Mouse (Mus musculus): Measurements from ENCODE around the gene Pllp.

Pllp gene

DNA sequence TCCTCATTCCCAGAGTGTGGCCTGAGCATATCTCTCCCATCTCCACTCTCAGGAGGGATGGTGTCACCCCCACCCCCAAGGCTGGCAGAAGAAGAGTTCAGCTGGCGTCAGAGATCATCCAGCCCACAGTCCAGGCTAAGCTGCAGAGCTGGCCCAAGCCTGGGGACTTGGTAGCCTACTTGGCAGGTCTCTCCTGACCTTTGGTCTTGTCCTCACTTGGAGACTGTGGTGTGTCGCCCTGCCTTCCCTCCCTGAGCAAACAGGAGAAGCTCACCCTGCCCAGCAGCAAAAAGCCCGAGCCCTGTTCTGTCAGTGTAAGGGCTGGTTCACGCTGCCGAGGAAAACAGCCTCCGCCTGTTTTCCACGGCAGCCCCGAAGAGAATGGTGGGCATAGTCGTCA, 10.1 kb downstream of the Pllp start:
- no peaks in the 10 kb centered on the region for H3K36me3 ChIP-seq (ENCODE audit: control insufficient read depth, insufficient read depth, low read length, poor library complexity, severe bottlenecking)
- no peaks in the 10 kb centered on the region for H3K27me3 ChIP-seq (ENCODE audit: control insufficient read depth, insufficient read depth, low read length, poor library complexity, severe bottlenecking)
- no peak for DNase-seq (ENCODE audit: low read depth, low spot score)

DNA sequence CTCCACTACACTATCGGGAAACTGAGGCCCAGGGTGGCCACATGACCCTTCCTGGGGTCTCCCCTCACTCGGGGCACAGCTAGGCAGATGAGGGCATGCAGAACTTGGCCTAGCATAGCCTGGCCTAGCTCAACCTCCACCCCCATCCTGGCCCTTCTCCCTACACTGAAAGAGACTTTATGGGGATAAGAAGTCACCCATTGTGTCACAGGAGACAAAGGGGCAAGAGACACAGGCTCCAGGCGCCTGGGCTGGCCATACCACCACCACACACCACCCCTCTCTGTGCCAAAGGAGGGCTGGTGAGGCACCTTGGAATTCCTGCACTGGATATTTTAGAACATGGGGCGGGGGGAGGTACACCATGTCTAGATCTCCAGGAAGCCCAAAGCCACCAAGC, 11.8 kb downstream of the Pllp start:
- no peak for DNase-seq (ENCODE audit: low read depth, low spot score)
- no peaks in the 10 kb centered on the region for H3K36me3 ChIP-seq (ENCODE audit: control insufficient read depth, insufficient read depth, low read length, poor library complexity, severe bottlenecking)
- no peaks in the 10 kb centered on the region for H3K27me3 ChIP-seq (ENCODE audit: control insufficient read depth, insufficient read depth, low read length, poor library complexity, severe bottlenecking)

DNA sequence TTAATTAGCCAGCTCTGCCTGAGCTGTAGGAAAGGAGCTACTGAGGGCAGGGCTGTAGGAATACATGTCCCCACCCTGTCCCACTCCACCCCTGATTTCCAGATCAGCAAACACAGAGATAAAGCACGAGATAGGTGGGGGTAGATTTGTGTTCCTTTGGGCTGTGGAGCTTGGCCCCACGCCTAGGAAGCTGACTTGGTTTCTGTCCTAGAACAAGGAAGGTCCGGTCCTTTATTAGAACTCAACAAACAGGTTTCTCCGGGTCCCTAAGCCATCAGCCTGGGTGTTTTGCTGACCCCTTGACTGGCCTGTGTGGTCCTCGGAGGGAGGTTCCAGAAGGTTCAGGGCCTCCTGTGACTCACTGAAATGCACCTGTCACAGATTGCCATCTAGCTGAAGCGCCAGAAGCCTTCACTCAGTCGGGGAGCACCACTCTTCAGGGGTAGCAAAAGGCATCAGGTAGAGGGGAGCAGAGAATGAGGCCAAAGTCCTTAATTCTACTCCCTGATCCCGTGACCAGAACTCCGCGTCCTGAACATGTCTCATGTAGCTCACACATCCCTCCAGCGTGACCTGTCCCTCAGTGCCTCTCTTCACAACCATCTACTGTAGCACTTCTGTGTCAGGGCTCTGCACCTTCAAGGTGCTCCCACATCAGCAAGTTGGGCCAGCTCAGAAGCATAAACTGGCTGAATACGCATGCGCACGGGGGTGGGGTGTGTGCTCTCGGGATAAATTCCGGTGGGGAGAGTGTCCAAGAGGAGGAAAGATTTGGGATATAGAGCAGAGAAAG, 13.2 kb downstream of the Pllp start:
- Histone ChIP-seq H3K27me3 (ENCODE audit: control insufficient read depth, insufficient read depth, low read length, poor library complexity, severe bottlenecking) (no peaks in the 10 kb centered on the region), H3K36me3 (ENCODE audit: control insufficient read depth, insufficient read depth, low read length, poor library complexity, severe bottlenecking) (no peaks in the 10 kb centered on the region)
- no peak for DNase-seq (ENCODE audit: low read depth, low spot score)

DNA sequence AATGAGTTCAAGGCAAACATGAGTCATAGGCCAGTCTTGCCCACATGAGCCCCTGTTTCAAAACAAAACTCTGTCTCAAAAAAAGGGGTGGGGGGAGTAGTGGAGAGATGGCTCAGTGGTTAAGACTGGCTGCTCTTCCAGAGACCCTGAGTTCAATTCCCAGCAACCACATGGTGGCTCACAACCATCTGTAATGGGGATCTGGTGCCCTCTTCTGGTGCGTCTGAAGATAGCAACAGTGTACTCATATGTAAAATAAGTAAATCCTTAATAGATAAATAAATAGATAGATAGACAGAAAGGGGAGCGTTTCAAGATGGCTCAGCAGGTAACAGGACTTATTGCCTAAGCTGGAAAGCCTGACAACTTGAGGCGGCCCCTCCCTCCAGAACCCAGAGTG, 15.7 kb downstream of the Pllp start:
- H3K36me3 ChIP-seq (ENCODE audit: control insufficient read depth, insufficient read depth, low read length, poor library complexity, severe bottlenecking) = no peaks in the 10 kb centered on the region
- no peak for DNase-seq (ENCODE audit: low read depth, low spot score)
- H3K27me3 ChIP-seq (ENCODE audit: control insufficient read depth, insufficient read depth, low read length, poor library complexity, severe bottlenecking) = no peaks in the 10 kb centered on the region

DNA sequence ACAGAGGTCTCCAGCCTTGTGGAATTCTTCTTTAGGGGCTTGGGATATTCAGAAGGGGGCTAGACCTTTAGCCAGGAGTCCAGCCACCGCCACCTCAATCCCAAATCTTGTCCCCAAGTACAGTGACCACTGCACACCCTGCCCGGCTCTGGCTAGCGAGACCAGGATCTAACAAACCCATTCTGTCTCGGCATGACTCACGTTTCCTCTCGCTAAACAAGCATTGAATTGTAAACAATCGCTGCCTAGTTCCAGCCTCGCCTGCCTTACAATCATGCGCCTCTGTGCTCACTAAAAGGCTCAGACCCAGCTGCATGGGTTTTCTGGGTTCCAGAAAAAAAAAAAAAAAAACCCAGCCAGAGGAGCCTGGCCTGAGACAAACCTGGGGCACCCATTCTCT, 17.5 kb downstream of the Pllp start:
- DNase-seq (ENCODE audit: low read depth, low spot score) = no peak
- Histone ChIP-seq H3K36me3 (ENCODE audit: control insufficient read depth, insufficient read depth, low read length, poor library complexity, severe bottlenecking) (peaks cover 4% of the 10 kb centered on the region), H3K27me3 (ENCODE audit: control insufficient read depth, insufficient read depth, low read length, poor library complexity, severe bottlenecking) (no peaks in the 10 kb centered on the region)

DNA sequence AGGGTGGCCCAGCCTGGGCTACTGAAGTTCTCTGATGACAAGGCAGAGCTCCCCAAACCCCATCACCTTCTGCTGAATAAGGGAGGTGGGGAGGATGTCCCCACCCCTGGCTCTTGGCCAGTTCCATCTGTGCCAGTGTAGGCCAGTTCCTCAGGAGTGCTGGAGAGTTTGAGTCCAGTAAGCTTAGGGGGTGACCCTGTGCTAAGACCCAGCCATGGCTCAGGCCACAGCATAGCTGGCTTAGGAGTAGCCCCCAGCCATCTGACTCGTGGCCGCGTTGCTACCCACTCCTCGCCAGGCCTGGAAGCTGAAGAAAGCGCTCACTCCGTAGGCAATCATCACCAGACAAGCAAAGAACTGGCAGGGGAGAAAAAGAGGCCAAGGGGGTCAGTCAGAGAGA, 20.2 kb downstream of the Pllp start:
- Histone ChIP-seq H3K27me3 (ENCODE audit: control insufficient read depth, insufficient read depth, low read length, poor library complexity, severe bottlenecking) (no peaks in the 10 kb centered on the region), H3K36me3 (ENCODE audit: control insufficient read depth, insufficient read depth, low read length, poor library complexity, severe bottlenecking) (peaks cover 5% of the 10 kb centered on the region)
- DNase-seq (ENCODE audit: low read depth, low spot score) = no peak

GRCm38 (mm10) chr8:94674384-94674783, 21.7 kb downstream of the Pllp start:
- Histone ChIP-seq H3K36me3 (ENCODE audit: control insufficient read depth, insufficient read depth, low read length, poor library complexity, severe bottlenecking) (peaks cover 8% of the 10 kb centered on the region), H3K27me3 (ENCODE audit: control insufficient read depth, insufficient read depth, low read length, poor library complexity, severe bottlenecking) (no peaks in the 10 kb centered on the region)
- DNase-seq (ENCODE audit: low read depth, low spot score) = no peak

DNA sequence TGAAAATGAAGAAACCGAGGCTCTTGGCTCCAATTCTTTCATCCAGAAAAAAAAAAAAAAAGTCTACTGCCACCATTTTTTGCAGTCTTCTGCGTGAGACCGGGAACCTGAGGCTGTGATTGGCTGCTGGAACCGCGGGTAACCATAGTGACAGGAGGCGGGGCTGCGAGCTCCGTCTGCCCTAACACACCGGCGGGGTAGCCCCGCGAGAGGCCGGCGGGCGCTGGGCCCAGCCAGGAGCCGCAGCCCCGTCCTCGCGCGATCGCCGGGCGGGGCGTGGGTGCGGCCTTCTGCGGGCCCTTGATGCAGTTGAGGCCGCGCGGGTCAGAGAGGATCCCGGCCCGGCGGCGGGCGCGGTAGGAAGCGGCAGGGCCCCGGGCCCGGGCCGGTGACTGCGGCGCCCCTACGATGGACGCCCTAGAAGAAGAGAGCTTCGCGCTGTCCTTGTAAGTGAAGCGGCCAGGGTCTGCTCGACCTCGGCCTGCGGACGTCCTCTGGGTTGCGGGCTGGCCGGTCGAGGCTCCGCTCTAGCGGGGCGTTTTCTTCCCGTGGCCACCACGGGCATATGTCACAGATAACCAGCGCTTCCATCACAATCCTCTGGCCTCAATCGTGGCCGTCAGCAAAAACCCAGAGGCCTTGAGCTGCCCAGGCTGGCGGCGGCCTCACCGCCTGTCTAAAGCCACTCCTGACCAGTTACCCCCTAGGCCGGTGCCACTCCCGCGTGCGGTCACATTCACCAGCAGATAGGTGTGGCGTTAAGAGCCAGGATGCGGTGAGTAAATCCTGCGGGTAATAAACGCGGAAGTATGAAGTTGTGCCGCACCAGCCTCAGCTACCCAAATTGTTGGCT, 29.4 kb downstream of the Pllp start, which contains the start of gene Arl2bp:
TSS of gene Arl2bp (plus strand) at position 145 of the 853 bp plus-strand sequence.
- peak; percentile 96 for DNase-seq (ENCODE audit: low read depth, low spot score)
- H3K36me3 ChIP-seq (ENCODE audit: control insufficient read depth, insufficient read depth, low read length, poor library complexity, severe bottlenecking) = peaks cover 4% of the 10 kb centered on the region
- no peaks in the 10 kb centered on the region for H3K27me3 ChIP-seq (ENCODE audit: control insufficient read depth, insufficient read depth, low read length, poor library complexity, severe bottlenecking)

DNA sequence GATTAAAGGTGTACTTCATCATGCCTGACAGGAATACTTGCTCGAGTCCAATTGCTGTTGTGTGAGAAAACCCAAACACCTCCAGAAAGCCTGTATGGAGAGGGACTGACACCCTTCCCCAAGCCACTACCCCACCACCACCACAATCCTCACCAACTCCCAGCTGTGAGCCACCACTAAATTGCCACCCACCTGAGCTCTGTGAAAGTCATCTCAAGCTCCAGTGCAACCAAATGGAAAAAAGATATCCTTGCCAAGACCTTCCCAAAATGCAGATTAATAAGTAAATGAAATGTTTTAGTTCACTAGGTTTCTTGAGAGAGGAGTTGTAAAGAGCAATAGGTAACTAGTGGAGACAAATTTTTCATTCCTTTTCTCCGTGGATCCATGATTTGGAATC, 31.4 kb downstream of the Pllp start:
- no peak for DNase-seq (ENCODE audit: low read depth, low spot score)
- H3K27me3 ChIP-seq (ENCODE audit: control insufficient read depth, insufficient read depth, low read length, poor library complexity, severe bottlenecking) = no peaks in the 10 kb centered on the region

GRCm38 (mm10) chr8:94660418-94660817, 35.7 kb downstream of the Pllp start:
- no peaks in the 10 kb centered on the region for H3K27me3 ChIP-seq (ENCODE audit: control insufficient read depth, insufficient read depth, low read length, poor library complexity, severe bottlenecking)
- H3K36me3 ChIP-seq (ENCODE audit: control insufficient read depth, insufficient read depth, low read length, poor library complexity, severe bottlenecking) = peaks cover 4% of the 10 kb centered on the region

More for the DNA sequence above, 31.4 kb downstream of the Pllp start:
- no peaks in the 10 kb centered on the region for H3K36me3 ChIP-seq (ENCODE audit: control insufficient read depth, insufficient read depth, low read length, poor library complexity, severe bottlenecking)

DNA sequence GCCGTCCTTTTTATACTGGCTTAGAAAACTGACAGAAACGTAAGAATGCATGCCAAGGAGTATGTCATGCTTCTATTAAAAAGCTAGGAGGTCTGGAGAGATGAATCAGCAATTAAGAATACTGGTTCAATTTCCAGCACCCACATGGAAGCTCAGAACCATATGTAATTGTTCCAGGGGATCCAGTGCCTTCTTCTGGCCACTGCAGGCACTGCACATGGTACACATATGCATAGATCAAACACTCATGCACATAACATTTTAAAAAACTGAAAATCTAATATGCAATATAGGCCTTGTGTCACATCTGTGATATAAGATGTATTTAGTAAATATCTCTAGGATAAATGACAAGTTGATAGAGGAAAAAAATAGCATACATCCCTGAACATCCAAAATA, 38.0 kb downstream of the Pllp start:
- DNase-seq (ENCODE audit: low read depth, low spot score) = peak; percentile 11
- Histone ChIP-seq H3K36me3 (ENCODE audit: control insufficient read depth, insufficient read depth, low read length, poor library complexity, severe bottlenecking) (peaks cover 6% of the 10 kb centered on the region), H3K27me3 (ENCODE audit: control insufficient read depth, insufficient read depth, low read length, poor library complexity, severe bottlenecking) (no peaks in the 10 kb centered on the region)

More at GRCm38 (mm10) chr8:94660418-94660817, 35.7 kb downstream of the Pllp start:
- no peak for DNase-seq (ENCODE audit: low read depth, low spot score)

DNA sequence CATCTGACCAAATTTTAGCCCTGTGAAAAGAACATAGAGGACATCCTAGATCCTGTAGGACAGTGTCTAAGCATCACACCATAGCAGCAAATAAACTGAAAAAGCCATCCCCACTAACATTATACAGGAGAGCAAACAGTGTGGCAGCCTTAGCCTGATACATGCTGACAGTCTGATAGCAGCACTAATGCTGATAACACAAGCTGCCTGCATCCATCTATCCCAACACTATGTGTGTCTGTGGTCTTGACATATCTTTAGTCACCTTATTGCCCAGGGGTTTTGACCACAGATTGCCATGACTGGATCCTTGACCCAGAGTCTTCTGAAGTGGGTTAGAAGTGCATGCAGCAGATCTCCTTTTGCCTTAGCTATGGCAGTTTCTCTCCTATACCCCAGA, 41.1 kb downstream of the Pllp start:
- DNase-seq (ENCODE audit: low read depth, low spot score) = no peak
- Histone ChIP-seq H3K36me3 (ENCODE audit: control insufficient read depth, insufficient read depth, low read length, poor library complexity, severe bottlenecking) (peaks cover 8% of the 10 kb centered on the region), H3K27me3 (ENCODE audit: control insufficient read depth, insufficient read depth, low read length, poor library complexity, severe bottlenecking) (no peaks in the 10 kb centered on the region)

GRCm38 (mm10) chr8:94652951-94653350, 43.1 kb downstream of the Pllp start:
- H3K27me3 ChIP-seq (ENCODE audit: control insufficient read depth, insufficient read depth, low read length, poor library complexity, severe bottlenecking) = no peaks in the 10 kb centered on the region
- no peak for DNase-seq (ENCODE audit: low read depth, low spot score)

DNA sequence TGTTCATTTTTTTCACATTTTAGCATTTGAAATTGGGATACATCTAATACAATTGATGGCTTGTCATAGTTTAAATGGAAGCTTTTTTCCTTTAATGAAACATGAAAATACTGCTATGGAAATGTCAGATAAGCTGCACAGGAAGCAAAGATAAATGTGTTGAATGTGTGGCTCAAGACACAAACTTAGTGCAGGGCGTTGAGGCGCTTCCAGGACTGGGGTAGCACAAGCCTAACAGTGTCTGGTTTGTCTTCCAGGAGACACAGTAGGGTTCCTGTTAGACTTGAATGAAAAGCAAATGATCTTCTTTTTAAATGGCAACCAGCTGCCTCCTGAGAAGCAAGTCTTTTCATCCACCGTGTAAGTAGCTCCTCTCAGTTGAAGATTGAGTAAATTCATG, 46.6 kb downstream of the Pllp start:
- DNase-seq (ENCODE audit: low read depth, low spot score) = no peak
- H3K27me3 ChIP-seq (ENCODE audit: control insufficient read depth, insufficient read depth, low read length, poor library complexity, severe bottlenecking) = no peaks in the 10 kb centered on the region

More at GRCm38 (mm10) chr8:94652951-94653350, 43.1 kb downstream of the Pllp start:
- peaks cover 9% of the 10 kb centered on the region; the same call in 1 of the 2 replicates for H3K36me3 ChIP-seq (ENCODE audit: control insufficient read depth, insufficient read depth, low read length, poor library complexity, severe bottlenecking)

GRCm38 (mm10) chr8:94646165-94646564, 49.9 kb downstream of the Pllp start:
- Histone ChIP-seq H3K27me3 (ENCODE audit: control insufficient read depth, insufficient read depth, low read length, poor library complexity, severe bottlenecking) (no peaks in the 10 kb centered on the region), H3K36me3 (ENCODE audit: control insufficient read depth, insufficient read depth, low read length, poor library complexity, severe bottlenecking) (peaks cover 11% of the 10 kb centered on the region; the same call in 1 of the 2 replicates)
- DNase-seq (ENCODE audit: low read depth, low spot score) = no peak

More for the DNA sequence above, 46.6 kb downstream of the Pllp start:
- peaks cover 14% of the 10 kb centered on the region; the same call in 1 of the 2 replicates for H3K36me3 ChIP-seq (ENCODE audit: control insufficient read depth, insufficient read depth, low read length, poor library complexity, severe bottlenecking)
